Mouse (Mus musculus) kidney, adult 8-10 months (tissue): ENCODE measurements at regions not wholly inside any gene's neighbourhood (a gene's known extent, or its start where the extent isn't known, plus 50 kb on each side); places are given as distances from the start of the nearest gene placed in this dataset.

Source experiments
- DNase-seq, 2 experiments: peaks; one replicate each; pipeline ENCODE4 v3.0.0; 2022

- DNase-seq = no peak
These were observed 207.2 kb downstream of the Tbx15 start for GRCm38 (mm10) chr3:99447361-99447760.

GRCm38 (mm10) chr3:99447813-99448212 lies 207.6 kb downstream of the Tbx15 start:
- no peak for DNase-seq

DNA sequence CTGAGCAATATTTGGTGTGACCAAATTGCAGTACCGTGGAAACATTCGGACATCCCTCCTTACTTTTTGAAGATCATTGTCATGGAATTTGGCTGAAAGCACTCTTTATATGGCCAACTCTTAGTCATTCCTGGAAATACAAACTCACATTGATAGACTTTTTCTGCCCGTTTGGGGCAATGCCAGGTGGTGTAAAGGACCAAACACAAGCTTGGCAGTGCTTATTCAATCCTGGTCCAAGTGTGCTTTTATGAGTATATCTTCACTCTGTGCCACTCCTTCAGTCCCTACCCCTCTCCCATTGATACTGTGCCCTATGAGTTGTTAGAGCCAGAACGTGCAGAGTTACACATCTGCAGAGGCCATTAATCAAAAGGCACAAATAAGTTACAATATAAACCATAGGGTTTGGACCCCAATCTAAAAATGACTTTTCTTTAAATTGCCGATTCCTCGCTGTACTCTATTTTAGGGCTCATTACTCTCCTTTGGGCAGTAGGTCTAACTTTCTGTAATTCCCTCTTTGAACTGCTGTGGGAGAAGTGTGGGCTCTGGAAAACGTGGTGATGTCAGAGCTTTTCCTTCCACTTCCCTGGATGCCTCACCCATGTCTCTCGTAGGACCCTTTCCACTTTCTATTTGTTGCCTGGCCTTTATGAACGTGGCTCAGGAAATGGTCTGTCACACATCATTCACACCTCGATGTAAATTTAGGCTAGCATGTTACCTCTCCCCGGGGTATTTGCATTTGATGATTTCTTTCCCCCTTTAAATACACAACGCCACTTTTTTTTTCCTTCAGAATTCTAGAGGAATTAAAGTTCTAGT lies 219.1 kb downstream of the Tbx15 start:
- no peak for DNase-seq

DNA sequence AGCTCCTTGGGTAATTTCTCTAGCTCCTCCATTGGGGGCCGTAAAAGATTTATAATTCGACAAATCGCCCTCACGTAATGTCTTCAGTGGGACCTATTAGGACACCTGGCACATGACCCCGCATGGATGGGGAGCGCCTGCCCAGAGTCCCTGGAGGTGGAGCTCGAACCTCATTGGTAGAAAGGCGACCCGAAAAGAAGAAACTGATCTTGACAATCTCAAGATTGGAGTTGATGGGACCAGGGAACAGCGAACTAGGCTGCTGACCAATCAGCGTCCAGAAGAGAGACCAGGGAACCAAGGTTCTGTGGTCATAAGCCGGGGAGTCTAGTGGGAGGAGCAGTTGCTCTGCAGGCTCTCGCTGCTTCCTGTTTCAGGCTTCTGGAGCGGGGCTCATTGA lies 259.8 kb downstream of the Tbx15 start:
- DNase-seq = peak in 1 of 2 experiments; percentile 10

- DNase-seq = no peak
These were observed 264.6 kb downstream of the Tbx15 start for GRCm38 (mm10) chr3:99504772-99505171.

GRCm38 (mm10) chr3:99512250-99512649 lies 272.1 kb downstream of the Tbx15 start:
- no peak for DNase-seq

DNA sequence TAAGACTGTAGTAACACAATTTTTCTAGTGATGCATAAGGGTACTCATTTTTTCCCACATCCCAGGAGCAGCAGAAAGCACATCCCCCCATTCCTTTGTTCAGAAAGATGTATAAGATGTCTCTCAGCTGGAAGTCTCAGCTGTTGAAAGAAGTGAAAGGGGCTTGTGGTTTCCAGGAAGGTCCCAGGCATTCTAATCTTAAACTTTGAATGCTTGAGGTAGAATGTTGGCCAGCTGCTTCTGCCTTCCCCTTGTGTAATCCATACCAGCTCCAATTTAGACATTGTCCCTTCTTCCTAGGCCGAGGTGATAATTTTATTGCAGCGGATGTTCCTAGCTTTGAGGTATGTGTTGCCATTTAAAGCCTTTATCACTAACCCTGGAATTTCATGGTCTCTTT lies 272.8 kb downstream of the Tbx15 start:
- DNase-seq = no peak

DNA sequence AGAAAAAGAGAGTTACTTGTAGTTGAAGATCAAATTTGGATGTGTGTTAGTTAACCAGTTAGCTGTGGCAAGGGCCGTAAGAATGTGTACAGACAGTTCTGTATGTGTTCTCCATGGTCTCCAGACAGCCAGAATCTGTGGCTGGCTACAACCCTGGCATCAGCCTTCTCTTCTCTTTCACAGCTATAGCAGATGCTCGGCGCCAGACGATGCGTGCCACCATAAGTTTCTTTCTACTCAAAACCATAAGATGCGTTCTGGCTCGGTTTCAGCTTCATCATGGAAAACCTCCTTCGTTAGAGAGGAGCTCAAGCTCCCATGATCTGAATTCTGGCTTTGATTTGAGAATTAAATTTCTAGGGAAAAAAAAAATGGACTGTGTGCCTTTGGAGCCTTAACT lies 275.6 kb downstream of the Tbx15 start:
- DNase-seq = no peak

DNA sequence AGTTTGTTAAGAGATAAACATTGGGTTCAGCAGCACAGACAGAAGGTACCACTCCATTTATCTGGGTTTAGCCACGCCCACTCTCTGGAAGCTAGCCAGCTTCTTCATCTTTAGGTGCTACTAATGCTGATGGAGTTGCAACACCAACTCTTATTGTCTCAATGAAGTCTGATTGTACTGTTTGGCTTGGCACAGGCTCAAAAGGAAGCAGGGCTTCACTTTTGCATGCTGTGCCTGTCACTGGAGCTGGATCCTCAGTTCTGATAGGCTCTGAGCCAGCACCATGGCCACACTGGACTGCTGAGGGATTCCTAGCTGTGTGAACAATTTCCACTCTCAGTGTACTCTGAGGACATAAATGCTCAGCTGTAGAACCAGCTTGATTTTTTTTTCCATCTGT lies 320.7 kb downstream of the Tbx15 start:
- DNase-seq = no peak

DNA sequence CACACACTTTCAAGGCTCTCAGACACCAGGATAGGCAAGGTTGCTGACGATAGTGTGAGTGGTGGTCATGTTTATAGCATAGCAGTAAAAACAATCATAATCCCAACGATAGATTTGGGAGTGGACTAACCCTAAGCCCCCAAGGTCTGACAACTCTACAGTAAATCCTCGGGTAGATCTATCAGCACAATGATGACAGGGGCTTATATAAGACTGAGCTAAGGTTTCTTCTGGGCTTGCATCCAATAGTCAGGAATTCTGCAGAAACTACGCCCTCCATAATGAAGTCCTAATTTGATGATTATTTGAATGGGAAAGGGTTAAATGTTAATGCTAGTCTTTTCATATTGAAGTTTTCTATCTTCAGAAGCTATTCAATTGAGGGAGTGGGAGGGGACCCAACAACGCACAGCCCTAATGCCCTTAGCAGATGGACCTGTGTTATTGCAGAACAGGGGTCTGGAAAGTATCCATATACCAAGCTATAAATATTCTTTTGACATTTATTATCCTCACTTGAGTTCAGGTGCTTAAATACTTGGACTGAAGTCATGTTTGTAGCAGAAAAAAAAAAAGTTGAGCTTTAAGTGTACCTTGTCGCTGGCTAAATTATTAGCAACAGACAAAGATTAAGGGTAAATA lies 311.8 kb upstream of the Spag17 start:
- DNase-seq = no peak

DNA sequence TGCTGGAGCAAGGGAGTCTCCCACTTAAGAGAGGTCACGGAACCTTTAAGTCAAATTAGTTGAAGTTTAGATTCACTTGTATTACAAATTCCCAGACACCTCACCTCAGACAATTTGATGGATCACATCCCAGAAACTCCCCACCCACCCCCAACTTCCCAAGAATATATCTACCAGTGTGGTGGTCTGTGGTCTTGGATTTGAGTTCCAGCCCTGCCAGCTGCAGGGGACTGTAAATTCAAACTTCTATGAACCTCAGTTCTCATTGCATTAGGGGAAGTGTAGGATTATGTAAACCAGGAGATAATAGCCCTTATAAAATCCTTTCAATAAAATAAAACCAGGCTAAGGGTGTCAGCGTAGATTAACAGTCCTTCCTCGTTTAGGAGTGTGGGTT lies 311.2 kb upstream of the Spag17 start:
- no peak for DNase-seq

- DNase-seq = no peak
These were observed 282.5 kb upstream of the Spag17 start for GRCm38 (mm10) chr3:99602679-99603078.

- DNase-seq = no peak
These were observed 252.9 kb upstream of the Spag17 start for GRCm38 (mm10) chr3:99632309-99632708.

DNA sequence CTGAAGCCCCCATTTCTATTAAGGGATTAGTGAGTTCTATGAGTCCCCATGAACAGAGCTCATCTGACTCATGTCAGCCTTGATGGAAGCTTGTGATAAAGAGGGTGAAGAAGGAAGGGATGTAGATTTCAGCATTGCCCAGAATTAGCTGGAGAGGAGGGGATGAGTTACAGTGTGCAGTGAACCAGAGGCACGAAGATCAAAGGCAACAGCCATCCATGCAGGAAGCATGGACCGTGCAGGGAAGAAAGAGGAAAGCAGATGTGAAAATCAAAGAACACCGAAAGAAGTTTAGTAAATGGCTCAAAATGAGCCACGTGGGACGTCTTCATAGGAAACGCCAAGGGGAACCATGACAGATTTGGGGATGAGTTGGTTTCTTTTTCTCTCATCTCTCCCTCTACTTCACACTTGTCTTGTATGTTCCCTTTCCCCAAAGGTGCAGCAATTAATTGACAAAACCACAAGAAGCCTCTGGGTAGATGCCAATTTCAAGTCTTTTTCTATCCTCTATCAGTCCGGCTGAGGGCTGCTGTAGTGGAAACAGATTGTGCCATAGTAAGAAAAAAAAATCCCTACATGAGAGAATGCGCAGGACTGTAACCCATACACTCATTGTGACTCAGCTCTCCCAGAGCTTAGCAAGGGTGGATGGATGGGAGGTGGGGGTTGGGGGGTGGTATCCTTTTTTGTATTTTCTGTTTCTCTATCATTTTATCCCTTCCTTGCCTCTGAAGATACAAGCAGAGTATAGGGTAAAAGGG lies 243.7 kb upstream of the Spag17 start:
- no peak for DNase-seq

GRCm38 (mm10) chr3:99644910-99645309 lies 240.3 kb upstream of the Spag17 start:
- DNase-seq = no peak

DNA sequence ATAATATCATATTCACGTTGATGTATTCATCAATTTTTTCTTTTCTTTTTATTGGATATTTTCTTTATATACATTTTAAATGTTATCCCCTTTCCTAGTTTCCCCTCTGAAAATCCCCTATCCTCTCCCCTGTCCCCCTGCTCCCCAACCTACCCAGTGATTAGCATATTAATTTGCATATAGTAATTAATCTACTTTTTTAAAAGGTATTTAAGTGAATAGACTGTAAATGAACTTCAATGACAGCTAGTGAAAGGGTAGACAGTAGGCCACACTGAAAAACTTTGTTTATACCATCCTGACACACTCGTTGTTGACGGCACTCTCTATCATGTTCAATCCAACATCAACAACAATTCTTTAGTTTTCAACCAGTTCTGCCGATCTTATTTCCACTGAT lies 239.9 kb upstream of the Spag17 start:
- DNase-seq = no peak

DNA sequence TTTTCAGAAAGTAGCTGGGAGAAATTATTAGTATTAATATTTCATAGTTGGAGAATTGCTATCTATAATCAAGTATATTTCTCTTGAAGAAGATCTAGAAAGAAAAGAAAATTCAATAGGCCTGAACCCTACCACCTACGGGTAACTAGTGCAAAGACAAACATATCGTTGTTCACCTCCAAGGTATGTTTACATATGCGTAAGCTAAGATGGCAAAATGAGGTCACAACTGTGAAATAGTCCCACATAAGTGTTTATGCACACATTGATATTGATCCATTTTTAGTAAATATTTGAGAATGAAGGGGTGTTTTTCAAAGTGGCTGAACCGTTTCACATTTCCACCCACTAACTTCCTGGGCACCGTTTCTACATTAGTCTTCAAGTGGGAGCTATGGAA lies 227.6 kb upstream of the Spag17 start:
- no peak for DNase-seq

GRCm38 (mm10) chr3:99663783-99664182 lies 221.4 kb upstream of the Spag17 start:
- DNase-seq = no peak

DNA sequence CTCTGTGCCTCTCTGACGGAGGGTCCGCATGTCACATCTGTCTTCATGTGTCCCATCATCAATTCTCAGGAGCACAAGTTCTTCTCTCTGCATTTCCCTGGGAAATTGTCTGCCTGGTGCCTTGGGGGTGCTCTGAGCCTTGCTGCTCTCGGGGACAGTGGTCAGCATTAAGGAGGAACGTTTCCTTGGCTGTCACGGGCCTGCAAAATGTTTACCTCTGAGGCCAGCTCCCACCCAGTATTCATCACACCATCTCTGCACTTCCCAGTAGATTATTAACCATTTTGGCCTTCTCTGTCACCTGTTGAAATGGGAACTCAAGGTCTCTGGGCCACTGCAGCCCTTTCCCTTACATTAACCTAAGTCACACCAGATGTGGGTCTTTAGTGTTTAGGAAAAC lies 219.8 kb upstream of the Spag17 start:
- DNase-seq = no peak

DNA sequence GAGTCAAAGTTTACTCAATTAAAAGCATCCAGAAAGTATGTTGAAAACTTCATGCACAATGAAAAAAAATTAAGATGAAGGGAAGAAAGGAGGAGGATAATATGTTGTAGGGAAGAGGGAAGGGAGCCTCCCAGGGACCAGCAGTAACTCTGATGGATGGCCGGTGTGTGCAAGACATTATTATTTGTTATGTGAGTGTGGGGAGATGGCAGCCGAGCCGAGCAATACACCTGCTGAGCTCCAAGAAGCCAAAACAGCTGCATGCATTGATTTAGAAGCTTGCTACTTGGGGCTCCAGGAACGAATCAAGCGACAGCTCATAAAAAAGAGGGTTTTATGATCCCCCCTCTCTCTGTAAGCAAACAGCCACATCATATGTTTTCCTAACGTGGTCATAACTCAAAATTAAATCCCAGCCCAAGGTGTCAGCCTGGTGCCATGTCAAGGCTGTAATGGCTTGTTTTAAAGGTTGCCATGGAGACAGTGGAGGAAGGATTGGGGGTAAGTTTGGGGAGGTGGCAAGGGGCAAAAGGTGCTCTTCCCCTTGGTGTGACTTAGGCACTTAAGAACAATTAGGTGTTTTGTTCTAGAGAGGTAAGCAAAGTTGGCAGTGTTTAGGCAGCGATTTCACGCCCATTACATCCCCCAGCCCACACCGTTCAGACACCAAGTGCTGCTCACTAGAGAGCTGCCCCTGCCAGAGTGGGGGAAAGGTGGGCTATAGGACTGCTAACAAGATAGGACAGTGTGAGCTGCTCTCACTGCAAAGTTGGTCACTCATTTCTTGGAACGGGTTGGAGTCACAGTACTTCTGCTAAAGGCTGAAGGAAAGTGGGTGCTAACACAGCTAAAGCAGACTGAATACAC lies 219.1 kb upstream of the Spag17 start:
- no peak for DNase-seq

DNA sequence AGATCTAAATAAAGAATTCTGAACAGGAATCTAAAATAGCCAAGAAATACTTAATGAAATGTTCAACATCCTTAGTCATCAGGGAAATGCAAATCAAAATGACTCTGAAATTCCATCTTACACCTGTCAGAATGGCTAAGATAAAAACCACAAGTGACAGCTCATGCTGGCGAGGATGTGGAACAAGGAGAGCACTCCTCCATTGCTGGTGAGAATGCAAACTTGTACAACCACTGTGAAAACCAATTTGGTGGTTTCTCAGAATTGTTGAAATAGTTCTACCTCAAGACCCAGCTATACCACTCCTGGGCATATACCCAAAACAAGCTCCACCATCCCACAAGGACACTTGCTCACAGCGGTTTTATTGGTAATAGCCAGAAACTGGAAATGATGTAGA lies 211.1 kb upstream of the Spag17 start:
- DNase-seq = no peak

DNA sequence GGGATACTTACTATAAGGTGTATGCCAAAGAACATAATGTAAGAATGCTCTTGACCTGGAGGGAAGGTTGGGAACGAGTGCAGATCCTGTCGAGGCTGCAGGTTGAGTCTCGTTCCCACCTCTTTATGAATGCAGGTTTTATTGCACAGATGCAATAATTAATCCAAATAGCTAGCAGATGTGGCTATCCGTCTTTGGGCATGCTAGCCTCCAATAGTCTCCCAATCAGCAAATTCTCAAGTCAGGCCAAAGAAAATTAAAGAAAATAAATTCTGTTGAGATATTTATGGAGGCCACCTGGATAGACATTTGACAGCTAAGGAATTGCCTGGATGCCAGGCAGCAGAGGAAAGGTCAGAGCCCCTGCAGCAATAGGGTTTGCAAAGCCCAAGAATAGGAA lies 175.7 kb upstream of the Spag17 start:
- no peak for DNase-seq

DNA sequence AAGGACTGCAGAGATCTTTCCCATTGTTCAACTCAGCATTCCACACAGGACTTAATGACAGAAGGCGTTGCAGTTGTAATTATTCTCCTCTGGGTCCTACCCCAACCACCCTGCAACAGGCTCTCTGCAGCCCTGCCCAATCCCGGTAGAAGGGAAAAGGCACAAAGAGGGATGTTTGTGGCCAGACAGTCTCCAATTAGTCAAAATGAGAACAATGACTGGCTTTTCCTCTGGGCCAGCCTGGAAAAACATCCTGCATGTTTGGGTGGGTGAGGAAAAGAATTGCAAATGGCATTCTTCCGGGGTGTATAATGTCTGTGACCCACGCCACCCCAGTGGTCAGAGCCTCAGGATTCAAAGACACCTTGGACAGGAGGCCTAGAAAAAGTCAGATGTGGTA lies 168.8 kb upstream of the Spag17 start:
- DNase-seq = no peak
